Mouse (Mus musculus) kidney, adult 2 months (tissue): ENCODE results near the gene Aco2. TPM values are rescaled to one million over a fixed set of nuclear protein-coding genes. Genes with fewer than 3 reads are reported as not detected.

ENCODE experiments used
- DNase-seq: peaks from one replicate; pipeline ENCODE4 v3.0.0; 2021
- H3K27ac ChIP-seq: fragments of 200-500 bp; 2 replicates; pipeline ENCODE4 v1.5.1; 2012; ENCODE audit warnings: low read depth, low read length, control low read depth, inconsistent platforms; ENCODE audit not compliant: insufficient read depth
- H3K27me3 ChIP-seq: fragments of 200-500 bp; replicated peaks from 2 replicates; pipeline ENCODE4 v1.6.1; 2012; ENCODE audit warnings: mild to moderate bottlenecking, moderate library complexity, low read length, inconsistent platforms; ENCODE audit not compliant: control insufficient read depth, insufficient read depth
- H3K36me3 ChIP-seq: fragments of 200-500 bp; 2 replicates; pipeline ENCODE4 v1.6.1; 2012; ENCODE audit warnings: mild to moderate bottlenecking, moderate library complexity, low read length, inconsistent platforms; ENCODE audit not compliant: control insufficient read depth, insufficient read depth
- H3K4me1 ChIP-seq: fragments of 200-500 bp; 2 replicates; pipeline ENCODE4 v1.6.1; 2011; ENCODE audit warnings: low read length; ENCODE audit not compliant: control insufficient read depth, insufficient read depth
- H3K4me3 ChIP-seq: fragments of 200-500 bp; 2 replicates; pipeline ENCODE4 v1.5.1; 2011; ENCODE audit warnings: mild to moderate bottlenecking, low read depth, low read length, control low read depth; ENCODE audit not compliant: insufficient read depth
- CTCF ChIP-seq: fragments of 200-500 bp; conservative IDR thresholded peaks from 2 replicates; pipeline ENCODE4 v1.5.1; 2011; ENCODE audit warnings: low read depth, mild to moderate bottlenecking, control low read depth, low read length, moderate library complexity, mixed read lengths; ENCODE audit not compliant: insufficient read depth, insufficient read length
- POLR2A ChIP-seq: fragments of 200-500 bp; IDR thresholded peaks from one replicate; pipeline ENCODE4 v1.6.1; 2011; ENCODE audit warnings: low read depth, low read length, control low read depth
- WGBS: fragments of 180-500 bp; shearing (Covaris S2); methylation state at CpG from one replicate; pipeline ENCODE4 v1.1.7; 2018; 5-methylcytosine and 5-hydroxymethylcytosine counted together
- polyA plus RNA-seq: library from polyadenylated mRNA; depleted of rRNA; stranded (reverse); fragments of >200 nt; gene quantifications from 2 replicates; pipeline ENCODE4 v1.2.3, GENCODE M21; 2012

The Aco2 gene
- polyA plus RNA-seq, 1 experiment, result 915 TPM

GRCm38 (mm10) chr15:81924933-81925332, 52.8 kb downstream of the Aco2 start:
- TF ChIP-seq CTCF (no peak), POLR2A (no peak)
- no peaks in the 10 kb centered on the region for H3K27me3 ChIP-seq
- 90% methylated on average over 11 of the region's 11 CpGs for whole genome bisulfite sequencing
- no peaks in the 10 kb centered on the region for H3K36me3 ChIP-seq
- H3K4me3 ChIP-seq, result no peak overlapping the region
- no peak for DNase-seq
- peaks cover 20% of the 10 kb centered on the region; the same call in 1 of the 2 replicates for H3K4me1 ChIP-seq
- H3K27ac ChIP-seq, result no peak overlapping the region

GRCm38 (mm10) chr15:81925760-81926445, 53.8 kb downstream of the Aco2 start, which contains the start of gene Polr3h:
Polr3h (minus strand) TSS chr15:81926240.
- H3K4me1 ChIP-seq, result peaks cover 20% of the 10 kb centered on the region; the same call in 1 of the 2 replicates
- WGBS, result 1% methylated on average over 54 of the region's 54 CpGs
- no peak within 1 kb of the TSS for H3K27ac ChIP-seq
- no peaks in the 10 kb centered on the region for H3K36me3 ChIP-seq
- peak; percentile 98 for DNase-seq
- H3K27me3 ChIP-seq, result no peaks in the 10 kb centered on the region
- peak within 1 kb of the TSS; percentile 78 for H3K4me3 ChIP-seq
- no peak for TF ChIP-seq CTCF

- WGBS, result 40% methylated on average over 9 of the region's 9 CpGs
Observed at GRCm38 (mm10) chr15:81926446-81926822, 54.3 kb downstream of the Aco2 start.

GRCm38 (mm10) chr15:81927741-81928140, 55.6 kb downstream of the Aco2 start:
- WGBS, result 11% methylated on average over 4 of the region's 4 CpGs
- no peak overlapping the region for H3K4me3 ChIP-seq
- H3K4me1 ChIP-seq, result peaks cover 20% of the 10 kb centered on the region; the same call in 1 of the 2 replicates
- peak; percentile 92 for DNase-seq
- peak overlapping the region; percentile 97 for H3K27ac ChIP-seq
- TF ChIP-seq CTCF (no peak; the same call in 1 of the 2 replicates), POLR2A (no peak)
- H3K27me3 ChIP-seq, result no peaks in the 10 kb centered on the region
- no peaks in the 10 kb centered on the region for H3K36me3 ChIP-seq

More at GRCm38 (mm10) chr15:81926446-81926822, 54.3 kb downstream of the Aco2 start:
- no peak for DNase-seq
- no peak overlapping the region for H3K27ac ChIP-seq
- peaks cover 20% of the 10 kb centered on the region; the same call in 1 of the 2 replicates for H3K4me1 ChIP-seq
- no peak overlapping the region for H3K4me3 ChIP-seq
- TF ChIP-seq CTCF (no peak), POLR2A (no peak)
- H3K36me3 ChIP-seq, result no peaks in the 10 kb centered on the region
- H3K27me3 ChIP-seq, result no peaks in the 10 kb centered on the region

- WGBS, result 11% methylated on average over 11 of the region's 11 CpGs
Observed at GRCm38 (mm10) chr15:81928277-81928676, 56.2 kb downstream of the Aco2 start.

GRCm38 (mm10) chr15:81932951-81933470, 60.9 kb downstream of the Aco2 start:
- no peak for TF ChIP-seq CTCF
- no peak for TF ChIP-seq POLR2A
- H3K4me1 ChIP-seq, result peaks cover 13% of the 10 kb centered on the region; the same call in 1 of the 2 replicates
- DNase-seq, result peak; percentile 32
- no peak overlapping the region for H3K27ac ChIP-seq
- H3K4me3 ChIP-seq, result no peak overlapping the region
- no peaks in the 10 kb centered on the region for H3K36me3 ChIP-seq
- whole genome bisulfite sequencing, result 41% methylated on average over 12 of the region's 12 CpGs
- no peaks in the 10 kb centered on the region for H3K27me3 ChIP-seq

More at GRCm38 (mm10) chr15:81928277-81928676, 56.2 kb downstream of the Aco2 start:
- Histone ChIP-seq H3K4me1 (peaks cover 20% of the 10 kb centered on the region; the same call in 1 of the 2 replicates), H3K27me3 (no peaks in the 10 kb centered on the region), H3K27ac (peak overlapping the region; percentile 97), H3K4me3 (no peak overlapping the region), H3K36me3 (no peaks in the 10 kb centered on the region)
- no peak for TF ChIP-seq CTCF
- TF ChIP-seq POLR2A, result no peak
- peak; percentile 84 for DNase-seq

GRCm38 (mm10) chr15:81933986-81934385, 61.9 kb downstream of the Aco2 start:
- 90% methylated on average over 1 of the region's 1 CpGs for WGBS
- H3K4me3 ChIP-seq, result no peak overlapping the region
- H3K36me3 ChIP-seq, result no peaks in the 10 kb centered on the region
- TF ChIP-seq POLR2A, result no peak
- TF ChIP-seq CTCF, result no peak
- DNase-seq, result no peak
- H3K4me1 ChIP-seq, result peaks cover 6% of the 10 kb centered on the region; the same call in 1 of the 2 replicates
- H3K27me3 ChIP-seq, result no peaks in the 10 kb centered on the region
- H3K27ac ChIP-seq, result no peak overlapping the region
